Mouse (Mus musculus) lung, adult 2 months (tissue): Measurements from ENCODE around the gene Pou5f1. TPM values are rescaled to one million over a fixed set of nuclear protein-coding genes. Genes with fewer than 3 reads are reported as not detected.
A peak's percentile ranks its signal among the peaks of the same experiment; 100 is the strongest.
"Not testable (repeated sequence)": the region's sequence is repeated elsewhere in the genome, so short reads cannot be mapped to it uniquely, and the experiment has no call there.

Source experiments
- DNase-seq: peaks from one replicate; pipeline ENCODE4 v3.0.0; 2022
- H3K4me1 ChIP-seq: fragments of 200-500 bp; 2 replicates; pipeline ENCODE4 v1.6.1; 2011; ENCODE audit warnings: low read length; ENCODE audit not compliant: control insufficient read depth, insufficient read depth
- H3K4me3 ChIP-seq: fragments of 200-500 bp; replicated peaks from 2 replicates; pipeline ENCODE3; 2011; ENCODE audit warnings: low read depth, mild to moderate bottlenecking, control low read depth, low read length; ENCODE audit errors: extremely low read depth
- CTCF ChIP-seq: fragments of 200-500 bp; IDR thresholded peaks from 2 replicates; pipeline ENCODE4 v1.5.1; 2011; ENCODE audit warnings: mild to moderate bottlenecking, low read length, control low read depth; ENCODE audit not compliant: insufficient read depth
- POLR2A ChIP-seq: fragments of 200-500 bp; IDR thresholded peaks from 2 replicates; pipeline ENCODE4 v1.6.1; 2011; ENCODE audit warnings: low read depth, mild to moderate bottlenecking, control low read depth, low read length, borderline replicate concordance; ENCODE audit errors: extremely low read depth
- WGBS: fragments of 180-500 bp; shearing (Covaris S2); methylation state at CpG from one replicate; pipeline ENCODE4 v1.1.7; 2018; 5-methylcytosine and 5-hydroxymethylcytosine counted together
- polyA plus RNA-seq: library from polyadenylated mRNA; depleted of rRNA; stranded (reverse); fragments of >200 nt; gene quantifications from 2 replicates; pipeline ENCODE4 v1.2.3, GENCODE M21; 2012; rRNA removed

Gene Pou5f1
- polyA plus RNA-seq: not detected in 2 replicates

- TF ChIP-seq CTCF: no peak
- TF ChIP-seq POLR2A: no peak
- Histone ChIP-seq H3K4me1 (no peaks in the 10 kb centered on the region), H3K4me3 (no peak within 1 kb of the TSS)
- DNase-seq: no peak
- 62% methylated on average over 13 of the region's 13 CpGs for WGBS
These were observed at the start of gene Pou5f1 for GRCm38 (mm10) chr17:35505776-35506175. TSS of gene Pou5f1 (plus strand) at chr17:35506018.

- not testable (repeated sequence) for DNase-seq, H3K4me3 ChIP-seq, H3K4me1 ChIP-seq
- WGBS: no CpG with 5 or more reads among the region's 1 CpGs
These were observed 47.6 kb upstream of the Pou5f1 start for GRCm38 (mm10) chr17:35458247-35458646.

GRCm38 (mm10) chr17:35460513-35461341 is 45.1 kb upstream of the Pou5f1 start:
- 50% methylated on average over 2 of the region's 9 CpGs for WGBS
- DNase-seq, H3K4me3 ChIP-seq, H3K4me1 ChIP-seq: not testable (repeated sequence)

GRCm38 (mm10) chr17:35465651-35466050 is 40.2 kb upstream of the Pou5f1 start:
- 7% methylated on average over 8 of the region's 8 CpGs for WGBS
- not testable (repeated sequence) for H3K4me1 ChIP-seq, H3K4me3 ChIP-seq, DNase-seq
- TF ChIP-seq CTCF: peak; percentile 58

- not testable (repeated sequence) for DNase-seq, H3K4me1 ChIP-seq, H3K4me3 ChIP-seq
- 45% methylated on average over 3 of the region's 3 CpGs for WGBS
These were observed 36.9 kb upstream of the Pou5f1 start for GRCm38 (mm10) chr17:35468936-35469335.

- 3% methylated on average over 79 of the region's 80 CpGs for WGBS
- TF ChIP-seq POLR2A (no peak), CTCF (no peak)
- Histone ChIP-seq H3K4me1 (no peaks in the 10 kb centered on the region), H3K4me3 (no peak within 1 kb of the TSS)
- no peak for DNase-seq
These were observed 35.7 kb upstream of the Pou5f1 start, which contains the start of gene H2-Q10 for GRCm38 (mm10) chr17:35469842-35470751. TSS of gene H2-Q10 (plus strand) at chr17:35470089.

GRCm38 (mm10) chr17:35484066-35484465 is 21.8 kb upstream of the Pou5f1 start:
- Histone ChIP-seq H3K4me1 (no peaks in the 10 kb centered on the region), H3K4me3 (no peak overlapping the region)
- under 1% methylated on average over 9 of the region's 9 CpGs for WGBS
- TF ChIP-seq CTCF (peak; percentile 88), POLR2A (no peak)
- DNase-seq: peak; percentile 45

- 24% methylated on average over 4 of the region's 4 CpGs for WGBS
- TF ChIP-seq POLR2A: no peak
- no peak for TF ChIP-seq CTCF
- no peak overlapping the region for H3K4me3 ChIP-seq
- H3K4me1 ChIP-seq: no peaks in the 10 kb centered on the region
- no peak for DNase-seq
These were observed 20.1 kb upstream of the Pou5f1 start for GRCm38 (mm10) chr17:35485702-35486101.

- H3K4me1 ChIP-seq: no peaks in the 10 kb centered on the region
- 45% methylated on average over 10 of the region's 10 CpGs for WGBS
- no peak for TF ChIP-seq POLR2A
- no peak for TF ChIP-seq CTCF
- DNase-seq: no peak
- H3K4me3 ChIP-seq: no peak overlapping the region
These were observed 19.1 kb upstream of the Pou5f1 start for GRCm38 (mm10) chr17:35486726-35487125.

- no peak for TF ChIP-seq CTCF
- TF ChIP-seq POLR2A: no peak
- WGBS: 93% methylated on average over 2 of the region's 2 CpGs
- DNase-seq: no peak
These were observed 17.8 kb upstream of the Pou5f1 start for GRCm38 (mm10) chr17:35488041-35488440.

More at GRCm38 (mm10) chr17:35488041-35488440, 17.8 kb upstream of the Pou5f1 start:
- no peaks in the 10 kb centered on the region for H3K4me1 ChIP-seq
- H3K4me3 ChIP-seq: no peak overlapping the region
